Mouse (Mus musculus): ENCODE results near the gene Spata25. TPM values are rescaled to one million over a fixed set of nuclear protein-coding genes. Genes with fewer than 3 reads are reported as not detected.

Spata25 gene
- total and polyA plus RNA-seq, 2 experiments from 2014 or later: not detected

DNA sequence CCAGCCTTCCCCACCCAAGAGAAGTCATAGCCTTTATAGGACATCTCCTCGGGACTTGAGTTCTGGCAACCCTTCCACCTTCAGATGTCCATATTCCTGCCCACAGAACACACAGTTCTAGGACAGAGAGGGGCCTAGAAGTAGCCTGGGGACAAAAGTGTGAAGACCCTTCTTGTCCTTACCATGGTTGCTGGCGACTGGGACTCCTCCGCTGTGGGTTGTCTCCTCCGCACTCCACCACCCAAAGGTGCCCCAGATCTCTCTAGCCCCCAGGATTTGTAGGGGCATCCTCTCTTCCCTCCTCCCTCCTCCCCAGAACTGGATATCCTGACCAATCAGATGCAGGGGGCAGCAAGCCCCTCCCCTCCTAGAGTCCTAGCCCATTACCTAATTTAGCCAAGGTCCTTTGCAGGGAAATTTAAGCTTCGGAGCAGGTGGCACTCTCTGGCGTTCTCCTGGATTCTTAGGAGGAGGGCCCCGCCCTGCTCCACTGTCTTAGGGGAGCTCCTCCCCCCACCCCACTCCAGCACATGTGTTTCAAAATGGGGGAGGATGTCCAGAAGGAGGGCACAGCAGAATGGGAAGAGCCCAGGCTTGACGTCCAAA is 48.8 kb downstream of the Spata25 start, which contains the start of gene Tnnc2:
Gene Tnnc2, minus strand, starts transcription at position 487 of the 606 bp plus-strand sequence.
- TF ChIP-seq CTCF (IDR thresholded peaks at IDR 0.05): no peak
- Histone ChIP-seq H3K9me3 (ENCODE audit: low read length) (no peaks in the 10 kb centered on the region), H3K27ac (ENCODE audit: low read depth, low read length) (no peak within 1 kb of the TSS), H3K4me2 (ENCODE audit: low read depth, low read length, poor library complexity, severe bottlenecking) (no peak within 1 kb of the TSS), H3K36me3 (ENCODE audit: insufficient read depth, low read length) (no peaks in the 10 kb centered on the region), H3K4me1 (ENCODE audit: insufficient read depth, low read length) (no peaks in the 10 kb centered on the region), H3K9ac (replicated peaks; ENCODE audit: low read length, poor library complexity, severe bottlenecking) (no peak within 1 kb of the TSS), H3K4me3 (ENCODE audit: low read depth, low read length) (no peak within 1 kb of the TSS), H3K27me3 (ENCODE audit: insufficient read depth, low read length) (no peaks in the 10 kb centered on the region)
- DNase-seq (ENCODE audit: low spot score) (no peak), ATAC-seq (ENCODE audit: low FRiP score) (no peak)
- 70% methylated on average over 8 of the region's 8 CpGs for WGBS

DNA sequence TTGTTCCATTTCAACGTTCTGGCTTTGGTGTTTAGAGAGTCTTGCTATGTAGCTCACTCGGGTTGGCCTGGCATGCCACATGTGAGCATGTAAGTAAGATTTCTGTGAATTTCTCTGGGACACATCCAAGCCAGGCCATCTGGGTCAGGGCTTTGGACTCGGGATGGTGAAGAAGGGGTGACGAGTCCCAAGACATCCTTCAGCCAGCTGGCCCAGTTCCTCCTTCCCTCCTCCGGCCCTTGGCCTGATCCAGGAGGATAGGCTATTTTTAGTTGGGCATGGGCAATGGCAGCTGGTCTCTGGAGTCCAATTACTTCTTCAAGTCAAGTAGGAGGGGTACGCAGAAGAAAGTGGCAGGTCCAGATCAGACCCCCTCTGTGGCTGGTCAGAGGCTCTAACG is 49.5 kb downstream of the Spata25 start:
- no peak for TF ChIP-seq CTCF (IDR thresholded peaks at IDR 0.05)
- Histone ChIP-seq H3K9me3 (ENCODE audit: low read length) (no peaks in the 10 kb centered on the region), H3K4me2 (ENCODE audit: low read depth, low read length, poor library complexity, severe bottlenecking) (no peak overlapping the region), H3K4me1 (ENCODE audit: insufficient read depth, low read length) (no peaks in the 10 kb centered on the region), H3K9ac (replicated peaks; ENCODE audit: low read length, poor library complexity, severe bottlenecking) (no peak overlapping the region), H3K27ac (ENCODE audit: low read depth, low read length) (no peak overlapping the region), H3K36me3 (ENCODE audit: insufficient read depth, low read length) (no peaks in the 10 kb centered on the region), H3K4me3 (ENCODE audit: low read depth, low read length) (no peak overlapping the region), H3K27me3 (ENCODE audit: insufficient read depth, low read length) (no peaks in the 10 kb centered on the region)
- ATAC-seq (ENCODE audit: low FRiP score): no peak
- WGBS: 85% methylated on average over 7 of the region's 7 CpGs
- DNase-seq (ENCODE audit: low spot score): no peak

GRCm38 (mm10) chr2:164778015-164778287 is 50.4 kb downstream of the Spata25 start:
- no peak overlapping the region for H3K4me2 ChIP-seq (ENCODE audit: low read depth, low read length, poor library complexity, severe bottlenecking)
- no peak for TF ChIP-seq CTCF (IDR thresholded peaks at IDR 0.05)
- no peak for DNase-seq (ENCODE audit: low spot score)
- H3K4me1 ChIP-seq (ENCODE audit: insufficient read depth, low read length): no peaks in the 10 kb centered on the region
- no peak overlapping the region for H3K4me3 ChIP-seq (ENCODE audit: low read depth, low read length)
- H3K9ac ChIP-seq (replicated peaks; ENCODE audit: low read length, poor library complexity, severe bottlenecking): no peak overlapping the region
- no peak overlapping the region for H3K27ac ChIP-seq (ENCODE audit: low read depth, low read length)
- no peaks in the 10 kb centered on the region for H3K36me3 ChIP-seq (ENCODE audit: insufficient read depth, low read length)
- WGBS: 93% methylated on average over 11 of the region's 11 CpGs
- no peaks in the 10 kb centered on the region for H3K9me3 ChIP-seq (ENCODE audit: low read length)
- no peaks in the 10 kb centered on the region for H3K27me3 ChIP-seq (ENCODE audit: insufficient read depth, low read length)
- no peak for ATAC-seq (ENCODE audit: low FRiP score)

GRCm38 (mm10) chr2:164777246-164778014 is 50.9 kb downstream of the Spata25 start:
- TF ChIP-seq CTCF (IDR thresholded peaks at IDR 0.05): no peak
- H3K36me3 ChIP-seq (ENCODE audit: insufficient read depth, low read length): no peaks in the 10 kb centered on the region
- WGBS: 87% methylated on average over 30 of the region's 30 CpGs
- no peaks in the 10 kb centered on the region for H3K27me3 ChIP-seq (ENCODE audit: insufficient read depth, low read length)
- H3K4me2 ChIP-seq (ENCODE audit: low read depth, low read length, poor library complexity, severe bottlenecking): no peak overlapping the region
- ATAC-seq (ENCODE audit: low FRiP score) (no peak), DNase-seq (ENCODE audit: low spot score) (no peak)
- H3K9me3 ChIP-seq (ENCODE audit: low read length): no peaks in the 10 kb centered on the region
- no peaks in the 10 kb centered on the region for H3K4me1 ChIP-seq (ENCODE audit: insufficient read depth, low read length)
- no peak overlapping the region for H3K9ac ChIP-seq (replicated peaks; ENCODE audit: low read length, poor library complexity, severe bottlenecking)
- no peak overlapping the region for H3K27ac ChIP-seq (ENCODE audit: low read depth, low read length)
- H3K4me3 ChIP-seq (ENCODE audit: low read depth, low read length): no peak overlapping the region

GRCm38 (mm10) chr2:164776801-164777200 is 51.5 kb downstream of the Spata25 start:
- DNase-seq (ENCODE audit: low spot score) (no peak), ATAC-seq (ENCODE audit: low FRiP score) (no peak)
- Histone ChIP-seq H3K27ac (ENCODE audit: low read depth, low read length) (no peak overlapping the region), H3K36me3 (ENCODE audit: insufficient read depth, low read length) (no peaks in the 10 kb centered on the region), H3K4me1 (ENCODE audit: insufficient read depth, low read length) (no peaks in the 10 kb centered on the region), H3K27me3 (ENCODE audit: insufficient read depth, low read length) (no peaks in the 10 kb centered on the region), H3K9ac (replicated peaks; ENCODE audit: low read length, poor library complexity, severe bottlenecking) (no peak overlapping the region), H3K4me2 (ENCODE audit: low read depth, low read length, poor library complexity, severe bottlenecking) (no peak overlapping the region), H3K4me3 (ENCODE audit: low read depth, low read length) (no peak overlapping the region), H3K9me3 (ENCODE audit: low read length) (no peaks in the 10 kb centered on the region)
- 70% methylated on average over 17 of the region's 17 CpGs for WGBS
- TF ChIP-seq CTCF (IDR thresholded peaks at IDR 0.05): no peak

Other genes starting within 250 kb of the Spata25 start
- not detected in 2 replicates for gene Wfdc6a, start 243.1 kb downstream of the Spata25 start, total RNA-seq (2014; rRNA removed)
- gene Wfdc6a, start 243.1 kb downstream of the Spata25 start, polyA plus RNA-seq (2015; fragmentation: Nextera tagmentation; extraction: Ambion mirVana): not detected in 2 replicates
- not detected in 2 replicates for gene Eppin, start 234.9 kb downstream of the Spata25 start, total RNA-seq (2014; rRNA removed)
- not detected in 2 replicates for gene Eppin, start 234.9 kb downstream of the Spata25 start, polyA plus RNA-seq (2015; fragmentation: Nextera tagmentation; extraction: Ambion mirVana)
- gene Wfdc6b, start 215.0 kb downstream of the Spata25 start, total RNA-seq (2014; rRNA removed): not detected in 2 replicates
- gene Wfdc6b, start 215.0 kb downstream of the Spata25 start, polyA plus RNA-seq (2015; fragmentation: Nextera tagmentation; extraction: Ambion mirVana): not detected in 2 replicates
- 0.28 TPM in 1 of 2 replicates, not detected in the other for gene Wfdc8, start 214.9 kb downstream of the Spata25 start, total RNA-seq (2014; rRNA removed)
- not detected in 2 replicates for gene Wfdc8, start 214.9 kb downstream of the Spata25 start, polyA plus RNA-seq (2015; fragmentation: Nextera tagmentation; extraction: Ambion mirVana)
- gene Wfdc16, start 189.7 kb downstream of the Spata25 start, total RNA-seq (2014; rRNA removed): not detected in 2 replicates
- not detected in 2 replicates for gene Wfdc16, start 189.7 kb downstream of the Spata25 start, polyA plus RNA-seq (2015; fragmentation: Nextera tagmentation; extraction: Ambion mirVana)
- gene Wfdc10, start 172.5 kb downstream of the Spata25 start, total RNA-seq (2014; rRNA removed): 3.5 TPM in 1 of 2 replicates, not detected in the other
- 0.38 and 0.42 TPM in 2 replicates for gene Wfdc10, start 172.5 kb downstream of the Spata25 start, polyA plus RNA-seq (2015; fragmentation: Nextera tagmentation; extraction: Ambion mirVana)
- not detected in 2 replicates for gene Wfdc9, start 172.0 kb downstream of the Spata25 start, total RNA-seq (2014; rRNA removed)
- gene Wfdc9, start 172.0 kb downstream of the Spata25 start, polyA plus RNA-seq (2015; fragmentation: Nextera tagmentation; extraction: Ambion mirVana): not detected in 2 replicates
- not detected in 2 replicates for gene Wfdc11, start 154.4 kb downstream of the Spata25 start, total RNA-seq (2014; rRNA removed)
- not detected in 2 replicates for gene Wfdc11, start 154.4 kb downstream of the Spata25 start, polyA plus RNA-seq (2015; fragmentation: Nextera tagmentation; extraction: Ambion mirVana)
- gene Wfdc13, start 143.4 kb downstream of the Spata25 start, total RNA-seq (2014; rRNA removed): not detected in 2 replicates
- gene Wfdc13, start 143.4 kb downstream of the Spata25 start, polyA plus RNA-seq (2015; fragmentation: Nextera tagmentation; extraction: Ambion mirVana): not detected in 2 replicates
- gene Spint4, start 130.0 kb downstream of the Spata25 start, total RNA-seq (2014; rRNA removed): not detected in 2 replicates
- gene Spint4, start 130.0 kb downstream of the Spata25 start, polyA plus RNA-seq (2015; fragmentation: Nextera tagmentation; extraction: Ambion mirVana): not detected in 2 replicates
- not detected in 2 replicates for gene Spint5, start 113.2 kb downstream of the Spata25 start, total RNA-seq (2014; rRNA removed)
- not detected in 2 replicates for gene Spint5, start 113.2 kb downstream of the Spata25 start, polyA plus RNA-seq (2015; fragmentation: Nextera tagmentation; extraction: Ambion mirVana)
- gene Wfdc3, start 82.6 kb downstream of the Spata25 start, total RNA-seq (2014; rRNA removed): 0.16 and 1.3 TPM in 2 replicates
- 0.60 and 0.97 TPM in 2 replicates for gene Wfdc3, start 82.6 kb downstream of the Spata25 start, polyA plus RNA-seq (2015; fragmentation: Nextera tagmentation; extraction: Ambion mirVana)
- gene Dnttip1, start 82.6 kb downstream of the Spata25 start, total RNA-seq (2014; rRNA removed): 18.5 and 24.7 TPM in 2 replicates
- 48.4 and 54.2 TPM in 2 replicates for gene Dnttip1, start 82.6 kb downstream of the Spata25 start, polyA plus RNA-seq (2015; fragmentation: Nextera tagmentation; extraction: Ambion mirVana)
- gene Ube2c, start 58.6 kb downstream of the Spata25 start, total RNA-seq (2014; rRNA removed): 14.6 and 38.5 TPM in 2 replicates
- 18.1 and 18.4 TPM in 2 replicates for gene Ube2c, start 58.6 kb downstream of the Spata25 start, polyA plus RNA-seq (2015; fragmentation: Nextera tagmentation; extraction: Ambion mirVana)
- gene Tnnc2, start 48.6 kb downstream of the Spata25 start, total RNA-seq (2014; rRNA removed): not detected in 2 replicates
- 0.31 and 0.62 TPM in 2 replicates for gene Tnnc2, start 48.6 kb downstream of the Spata25 start, polyA plus RNA-seq (2015; fragmentation: Nextera tagmentation; extraction: Ambion mirVana)
- gene Snx21, start 42.7 kb downstream of the Spata25 start, total RNA-seq (2014; rRNA removed): 80.8 and 100 TPM in 2 replicates
- gene Snx21, start 42.7 kb downstream of the Spata25 start, polyA plus RNA-seq (2015; fragmentation: Nextera tagmentation; extraction: Ambion mirVana): 50.8 and 54.1 TPM in 2 replicates
- gene Acot8, start 23.7 kb downstream of the Spata25 start, total RNA-seq (2014; rRNA removed): 24.2 and 25.8 TPM in 2 replicates
- gene Acot8, start 23.7 kb downstream of the Spata25 start, polyA plus RNA-seq (2015; fragmentation: Nextera tagmentation; extraction: Ambion mirVana): 17.5 and 19.7 TPM in 2 replicates
- gene Zswim3, start 23.4 kb downstream of the Spata25 start, total RNA-seq (2014; rRNA removed): 6.4 and 7.7 TPM in 2 replicates
- gene Zswim3, start 23.4 kb downstream of the Spata25 start, polyA plus RNA-seq (2015; fragmentation: Nextera tagmentation; extraction: Ambion mirVana): 5.5 and 7.4 TPM in 2 replicates
- gene Zswim1, start 5.9 kb downstream of the Spata25 start, total RNA-seq (2014; rRNA removed): 24.8 and 25.1 TPM in 2 replicates
- gene Zswim1, start 5.9 kb downstream of the Spata25 start, polyA plus RNA-seq (2015; fragmentation: Nextera tagmentation; extraction: Ambion mirVana): 35.3 and 36.0 TPM in 2 replicates
- 110 and 112 TPM in 2 replicates for gene Ctsa, start 4.3 kb upstream of the Spata25 start, total RNA-seq (2014; rRNA removed)
- 101 and 102 TPM in 2 replicates for gene Ctsa, start 4.3 kb upstream of the Spata25 start, polyA plus RNA-seq (2015; fragmentation: Nextera tagmentation; extraction: Ambion mirVana)
- 10.4 and 11.2 TPM in 2 replicates for gene Neurl2, start 4.9 kb upstream of the Spata25 start, total RNA-seq (2014; rRNA removed)
- 7.6 and 7.8 TPM in 2 replicates for gene Neurl2, start 4.9 kb upstream of the Spata25 start, polyA plus RNA-seq (2015; fragmentation: Nextera tagmentation; extraction: Ambion mirVana)
- 55.5 and 59.8 TPM in 2 replicates for gene Pltp, start 29.2 kb upstream of the Spata25 start, total RNA-seq (2014; rRNA removed)
- gene Pltp, start 29.2 kb upstream of the Spata25 start, polyA plus RNA-seq (2015; fragmentation: Nextera tagmentation; extraction: Ambion mirVana): 85.5 and 87.7 TPM in 2 replicates
- gene Pcif1, start 50.8 kb upstream of the Spata25 start, total RNA-seq (2014; rRNA removed): 77.2 and 90.1 TPM in 2 replicates
- gene Pcif1, start 50.8 kb upstream of the Spata25 start, polyA plus RNA-seq (2015; fragmentation: Nextera tagmentation; extraction: Ambion mirVana): 88.9 and 94.6 TPM in 2 replicates
- 28.9 and 29.0 TPM in 2 replicates for gene Zfp335, start 83.2 kb upstream of the Spata25 start, total RNA-seq (2014; rRNA removed)
- 11.1 and 11.4 TPM in 2 replicates for gene Zfp335, start 83.2 kb upstream of the Spata25 start, polyA plus RNA-seq (2015; fragmentation: Nextera tagmentation; extraction: Ambion mirVana)
- gene Mmp9, start 112.2 kb upstream of the Spata25 start, total RNA-seq (2014; rRNA removed): 7.5 and 13.4 TPM in 2 replicates
- 7.1 and 8.2 TPM in 2 replicates for gene Mmp9, start 112.2 kb upstream of the Spata25 start, polyA plus RNA-seq (2015; fragmentation: Nextera tagmentation; extraction: Ambion mirVana)
- gene Slc12a5, start 132.3 kb upstream of the Spata25 start, total RNA-seq (2014; rRNA removed): 311 and 368 TPM in 2 replicates
- gene Slc12a5, start 132.3 kb upstream of the Spata25 start, polyA plus RNA-seq (2015; fragmentation: Nextera tagmentation; extraction: Ambion mirVana): 83.5 and 86.4 TPM in 2 replicates
- 74.5 and 79.2 TPM in 2 replicates for gene Ncoa5, start 206.3 kb upstream of the Spata25 start, total RNA-seq (2014; rRNA removed)
- gene Ncoa5, start 206.3 kb upstream of the Spata25 start, polyA plus RNA-seq (2015; fragmentation: Nextera tagmentation; extraction: Ambion mirVana): 54.3 and 65.5 TPM in 2 replicates
- gene Cd40, start 227.1 kb upstream of the Spata25 start, total RNA-seq (2014; rRNA removed): 5.2 and 5.9 TPM in 2 replicates
- 4.4 and 6.4 TPM in 2 replicates for gene Cd40, start 227.1 kb upstream of the Spata25 start, polyA plus RNA-seq (2015; fragmentation: Nextera tagmentation; extraction: Ambion mirVana)